Mouse (Mus musculus): ENCODE data around the gene Slc35b2.

Gene Slc35b2

DNA sequence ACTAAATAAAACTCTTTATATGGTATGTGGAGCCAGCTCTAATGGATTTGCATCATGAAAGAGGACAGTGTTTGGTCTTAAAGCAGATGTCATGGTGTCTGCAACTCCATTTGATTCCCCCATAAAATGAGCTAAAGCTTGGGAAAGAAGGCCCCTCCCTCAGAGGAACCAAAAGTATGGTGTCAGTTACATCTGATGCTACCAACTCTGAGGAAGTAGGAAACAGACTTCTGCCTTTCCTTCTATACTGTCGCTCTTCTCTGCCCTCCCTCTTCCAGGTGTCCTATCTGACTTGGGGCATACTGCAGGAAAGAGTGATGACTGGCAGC lies 2.3 kb downstream of the Slc35b2 start:
- no peak for DNase-seq

DNA sequence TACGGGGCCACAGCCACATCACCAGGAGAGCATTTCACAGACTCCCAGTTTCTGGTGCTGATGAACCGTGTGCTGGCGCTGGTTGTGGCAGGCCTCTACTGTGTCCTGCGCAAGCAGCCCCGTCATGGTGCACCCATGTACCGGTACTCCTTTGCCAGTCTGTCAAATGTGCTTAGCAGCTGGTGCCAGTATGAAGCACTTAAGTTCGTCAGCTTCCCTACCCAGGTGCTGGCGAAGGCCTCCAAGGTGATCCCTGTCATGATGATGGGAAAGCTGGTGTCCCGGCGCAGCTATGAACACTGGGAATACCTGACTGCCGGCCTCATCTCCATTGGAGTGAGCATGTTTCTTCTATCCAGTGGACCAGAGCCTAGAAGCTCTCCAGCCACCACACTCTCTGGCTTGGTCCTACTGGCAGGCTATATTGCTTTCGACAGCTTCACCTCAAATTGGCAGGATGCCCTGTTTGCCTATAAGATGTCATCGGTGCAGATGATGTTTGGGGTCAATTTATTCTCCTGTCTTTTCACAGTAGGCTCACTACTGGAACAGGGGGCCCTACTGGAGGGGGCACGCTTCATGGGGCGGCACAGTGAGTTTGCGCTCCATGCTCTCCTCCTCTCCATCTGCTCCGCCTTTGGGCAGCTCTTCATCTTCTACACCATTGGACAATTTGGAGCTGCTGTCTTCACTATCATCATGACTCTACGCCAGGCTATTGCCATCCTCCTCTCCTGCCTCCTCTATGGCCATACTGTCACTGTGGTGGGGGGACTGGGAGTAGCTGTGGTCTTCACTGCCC lies 2.9 kb downstream of the Slc35b2 start:
- DNase-seq = no peak

DNA sequence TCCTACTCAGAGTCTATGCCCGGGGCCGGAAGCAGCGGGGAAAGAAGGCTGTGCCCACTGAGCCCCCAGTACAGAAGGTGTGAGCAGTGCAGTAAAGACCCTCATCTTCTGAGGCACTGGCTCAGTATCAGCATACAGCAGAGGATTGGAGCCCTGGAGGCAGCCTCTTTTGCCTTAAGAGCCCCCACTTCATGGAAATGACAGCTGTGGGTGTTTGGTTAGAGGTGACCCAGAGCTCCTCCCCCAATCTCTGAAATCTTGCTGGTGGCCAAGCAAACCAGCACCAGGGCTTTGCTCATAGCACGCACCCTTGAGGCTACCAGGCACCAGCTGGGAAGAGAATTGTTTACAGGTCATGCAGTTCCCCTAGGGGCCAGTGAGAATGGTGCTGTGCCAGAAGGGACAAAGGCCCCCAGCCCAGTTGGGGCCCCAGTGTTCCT lies 3.5 kb downstream of the Slc35b2 start:
- DNase-seq = no peak

DNA sequence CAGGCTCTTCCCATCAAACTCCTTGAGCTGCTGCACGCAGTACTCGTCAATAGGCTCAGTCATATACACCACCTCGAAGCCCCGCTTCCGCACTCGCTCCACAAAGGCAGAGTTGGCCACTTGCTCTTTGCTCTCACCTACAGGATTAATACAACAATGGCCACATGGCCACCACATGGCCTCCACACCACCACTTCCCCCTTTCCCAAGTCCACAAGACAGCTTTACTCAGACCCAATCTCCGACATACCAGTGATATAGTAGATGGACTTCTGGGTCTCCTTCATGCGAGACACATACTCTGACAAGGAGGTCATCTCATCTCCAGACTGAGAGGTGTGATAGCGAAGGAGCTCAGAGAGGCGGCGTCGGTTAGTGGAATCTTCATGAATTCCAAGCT lies 5.3 kb downstream of the Slc35b2 start:
- no peak for DNase-seq

DNA sequence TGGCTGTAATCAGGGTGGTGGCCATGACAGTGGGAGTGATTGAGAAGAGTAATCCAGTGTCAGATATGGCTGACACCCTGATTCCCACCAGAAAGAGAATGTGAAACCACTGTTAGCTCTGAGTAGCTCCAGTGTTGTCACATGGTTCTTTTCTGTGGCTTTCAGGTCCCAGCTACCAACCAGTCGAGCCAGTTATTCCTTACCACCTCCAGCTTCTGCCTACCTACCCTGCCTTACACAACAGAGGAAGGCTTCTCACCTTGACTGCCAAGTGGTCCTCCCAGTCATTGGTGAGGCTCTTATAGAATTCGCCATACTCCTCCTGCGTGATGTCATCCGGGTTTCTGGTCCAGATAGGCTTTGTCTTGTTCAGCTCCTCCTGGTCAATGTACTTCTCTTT lies 6.3 kb downstream of the Slc35b2 start:
- DNase-seq = no peak

DNA sequence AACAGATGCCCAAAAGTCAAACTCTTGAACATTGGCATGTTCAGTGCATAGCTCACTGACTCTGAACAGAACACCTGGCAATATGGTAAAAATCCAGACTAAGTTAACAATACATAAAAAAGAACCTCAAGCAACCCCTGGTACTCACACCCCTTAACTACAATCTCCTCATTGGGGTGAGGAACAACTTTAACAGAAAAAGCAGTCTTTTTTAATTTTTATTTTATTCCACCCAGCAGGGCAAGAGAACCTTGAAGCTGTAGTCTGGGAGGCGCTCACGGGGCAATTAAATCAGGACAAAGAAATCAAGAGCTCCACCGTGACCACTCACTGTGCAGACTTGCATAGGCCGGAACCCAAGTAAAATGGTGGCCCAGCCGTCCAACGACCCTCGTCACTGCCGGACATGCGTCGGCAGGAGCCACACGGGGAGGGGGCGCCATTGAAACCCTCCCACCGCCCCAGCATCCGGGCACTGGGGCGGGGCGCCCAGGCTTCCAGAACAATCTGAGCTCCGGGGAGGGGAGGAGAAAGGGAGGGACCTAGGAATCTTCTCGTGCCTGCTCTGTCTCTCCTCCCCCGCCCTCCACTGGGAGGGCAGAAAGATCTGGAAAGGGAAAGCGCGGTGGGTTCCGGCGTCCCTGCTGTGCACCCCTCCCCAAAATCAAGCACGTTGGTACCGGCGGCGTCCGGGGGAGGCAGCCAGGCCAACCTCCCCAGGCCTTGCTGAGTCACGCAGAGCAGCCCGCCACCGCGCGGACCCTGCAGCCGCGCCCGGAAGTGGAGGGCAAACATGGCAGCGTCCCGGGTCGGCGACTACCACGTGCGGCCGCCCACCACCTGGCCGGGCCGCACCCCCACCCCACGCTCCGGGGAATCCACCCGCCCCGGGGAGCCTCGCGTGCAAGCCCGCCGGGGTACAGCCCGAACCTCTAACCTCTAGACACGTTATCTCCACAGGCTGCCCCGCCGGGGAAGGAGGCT lies 8.7 kb downstream of the Slc35b2 start:
- DNase-seq = peak in 1 of 2 experiments; percentile 76

DNA sequence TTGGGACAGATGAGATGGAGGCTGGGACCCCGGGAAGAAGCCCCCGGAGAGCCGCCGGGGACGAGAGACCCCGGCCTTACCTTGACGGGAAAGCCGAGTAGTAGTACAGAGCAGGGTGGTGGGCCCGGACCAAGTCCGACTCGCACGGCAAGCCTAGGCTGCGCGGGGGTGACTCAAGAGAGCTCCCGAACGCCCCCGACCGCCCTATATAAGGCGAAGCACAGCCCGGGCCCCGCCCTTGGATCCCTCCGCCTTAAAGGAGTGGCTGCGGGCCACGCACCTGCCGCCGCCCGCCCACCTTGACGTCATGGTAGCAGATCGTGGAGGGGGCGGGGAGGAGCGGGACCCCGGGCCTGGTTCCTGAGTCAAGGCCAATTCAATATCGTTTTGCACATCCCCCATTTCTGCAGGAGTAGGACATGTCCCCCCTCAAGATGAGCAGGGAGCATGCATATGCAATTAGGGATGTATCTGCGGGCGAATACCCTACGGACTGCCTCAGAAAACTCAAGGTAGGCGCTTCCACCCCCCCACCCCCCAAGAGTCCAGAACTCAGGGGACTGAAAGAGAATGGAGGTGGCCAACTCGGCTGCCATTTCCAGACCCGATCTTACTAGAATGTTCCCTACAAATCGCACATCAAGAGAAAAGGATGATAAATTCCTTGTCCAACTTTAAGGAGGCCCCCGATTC lies 9.6 kb downstream of the Slc35b2 start, which contains the start of gene Hsp90ab1:
Gene Hsp90ab1 (minus strand): TSS at position 185 of the 693 bp plus-strand sequence.
- peak; percentile 100 for DNase-seq

DNA sequence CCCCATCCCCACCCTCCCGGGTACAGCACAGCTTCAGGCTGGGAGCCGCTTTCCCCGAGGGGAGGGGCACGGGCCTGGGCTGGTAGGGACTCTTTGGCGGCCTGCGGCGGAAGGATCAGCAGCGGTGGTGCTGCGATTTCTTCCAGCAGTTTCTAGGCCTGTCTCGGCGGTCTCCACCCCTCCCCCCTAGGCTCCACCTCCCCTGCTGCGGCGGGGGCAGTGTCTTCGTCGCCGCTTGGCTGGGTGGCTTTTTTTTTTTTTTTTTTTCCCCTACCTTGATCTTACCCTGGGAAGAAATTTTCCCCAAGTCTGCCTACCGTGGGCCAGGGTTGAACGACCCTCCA lies 10.1 kb downstream of the Slc35b2 start:
- peak; percentile 92 for DNase-seq

DNA sequence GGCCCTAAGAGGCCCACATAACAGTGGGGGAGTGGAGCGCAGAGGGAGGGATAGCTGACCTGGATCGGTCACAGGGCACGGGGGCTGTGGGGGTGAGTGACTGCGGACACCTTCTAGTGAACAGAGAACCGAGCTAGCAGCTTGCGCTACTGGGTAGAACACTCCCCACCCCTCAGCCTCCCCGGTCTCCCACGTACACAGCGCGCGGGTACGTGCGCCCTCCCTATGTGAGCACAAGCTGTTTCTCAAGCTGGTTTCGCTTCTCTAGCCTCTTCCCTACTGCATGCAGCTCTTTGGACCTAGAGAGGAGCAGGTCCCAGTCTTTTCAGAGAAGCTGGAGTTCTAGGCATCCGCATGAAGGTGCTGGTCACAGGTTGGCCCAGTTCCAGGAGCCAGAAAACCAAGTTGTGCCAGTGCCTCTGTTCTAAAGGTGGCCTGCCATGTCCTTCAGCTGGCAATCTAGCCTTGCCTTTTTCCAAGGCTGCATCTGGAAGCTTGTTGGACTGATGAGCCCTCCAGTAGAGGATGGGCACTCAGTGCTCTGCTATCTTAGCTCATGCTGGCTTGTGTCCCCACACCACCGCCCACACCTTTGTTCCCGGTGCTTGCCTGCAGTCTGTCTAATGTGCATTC lies 10.6 kb downstream of the Slc35b2 start:
- DNase-seq = peak; percentile 72 to 73

DNA sequence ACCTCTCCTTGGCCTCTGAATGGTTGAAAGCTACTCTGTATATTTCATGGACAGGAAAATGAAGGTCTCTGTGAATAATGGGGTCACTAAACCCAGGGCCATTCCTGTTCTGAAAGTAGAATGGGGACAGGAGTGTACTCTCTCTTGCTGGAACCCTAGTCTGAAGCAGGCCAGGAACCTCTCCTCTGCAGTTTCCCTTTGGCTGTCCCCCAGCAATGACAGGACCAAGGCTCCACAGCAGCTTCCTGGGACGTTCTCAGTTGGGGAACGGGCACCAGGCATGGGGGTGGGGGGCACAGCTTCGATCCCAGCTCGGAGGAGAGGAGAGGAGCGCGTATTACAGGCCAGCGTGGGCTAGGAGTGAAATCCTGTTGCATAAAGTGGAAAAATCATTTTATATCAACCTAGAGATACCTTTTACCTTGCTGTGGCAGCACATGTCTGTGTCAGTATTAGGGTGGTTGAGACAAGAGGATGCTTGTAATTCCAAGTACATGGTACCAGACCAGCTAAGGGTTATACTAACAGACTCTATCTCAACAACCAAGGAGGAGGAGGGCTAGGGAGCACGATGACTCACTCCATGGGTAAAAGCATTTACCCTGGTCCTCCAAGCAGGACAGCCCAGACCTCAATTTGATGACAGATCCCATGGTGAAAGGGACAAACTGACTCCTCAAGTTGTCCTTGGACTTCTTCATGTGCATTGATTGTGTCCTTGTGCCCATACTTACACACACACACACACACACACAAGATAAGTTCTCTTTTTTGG lies 11.6 kb downstream of the Slc35b2 start:
- DNase-seq = no peak

DNA sequence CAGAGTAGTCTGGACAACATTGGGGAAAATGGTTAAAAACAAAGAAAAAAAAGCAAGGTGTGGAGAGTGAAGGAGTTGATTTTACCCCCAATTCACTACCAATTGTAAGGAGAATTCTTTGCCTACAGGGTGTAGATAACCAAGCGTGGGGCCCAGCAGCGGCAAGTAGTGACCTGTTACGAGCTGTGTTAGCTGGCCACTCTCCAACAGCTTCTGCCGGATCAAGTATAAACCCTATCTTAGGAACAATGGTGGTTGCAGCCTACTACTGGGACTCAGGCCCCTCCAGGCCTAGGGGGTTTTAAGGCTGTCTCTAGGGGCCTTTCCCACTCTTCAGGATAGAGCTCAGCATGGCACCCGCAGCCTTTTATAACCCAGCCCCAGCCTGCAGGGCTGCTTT lies 14.6 kb downstream of the Slc35b2 start:
- no peak for DNase-seq

DNA sequence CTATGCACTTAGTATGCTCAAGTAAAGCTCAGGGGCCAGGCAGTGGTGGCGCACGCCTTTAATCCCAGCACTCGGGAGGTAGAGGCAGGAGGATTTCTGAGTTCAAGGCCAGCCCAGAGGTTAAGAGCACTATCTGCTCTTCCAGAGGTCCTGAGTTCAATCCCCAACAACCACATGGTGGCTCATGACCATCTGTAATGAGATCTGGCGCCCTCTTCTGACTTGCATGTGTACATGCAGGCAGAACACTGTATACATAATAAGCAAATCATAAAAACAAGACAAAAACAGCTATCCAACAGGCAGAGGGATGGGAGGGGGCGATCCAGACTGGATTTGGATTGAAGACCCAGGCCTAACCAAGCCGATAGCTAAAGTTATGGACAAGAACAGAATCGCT lies 15.2 kb downstream of the Slc35b2 start:
- peak; percentile 48 to 51 for DNase-seq

DNA sequence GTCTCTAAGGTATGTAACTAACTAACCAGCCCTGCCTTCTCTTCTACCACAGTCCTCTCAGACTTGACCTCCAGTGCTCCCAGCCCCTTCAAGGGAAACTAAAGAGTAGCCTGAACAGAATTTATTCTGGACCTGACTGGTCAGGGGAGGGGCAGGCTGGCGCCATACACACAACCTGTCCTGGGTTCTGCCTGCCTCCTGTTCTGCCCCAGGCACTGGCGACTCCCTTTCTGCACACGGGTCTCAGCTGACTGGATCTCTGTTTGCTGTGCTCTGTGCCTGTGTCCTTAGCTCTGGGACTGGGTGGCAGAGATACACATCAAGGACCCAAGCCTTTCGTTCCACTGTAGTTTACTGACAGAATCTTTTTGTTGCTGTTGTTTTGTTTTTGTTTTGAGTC lies 15.9 kb downstream of the Slc35b2 start:
- no peak for DNase-seq

DNA sequence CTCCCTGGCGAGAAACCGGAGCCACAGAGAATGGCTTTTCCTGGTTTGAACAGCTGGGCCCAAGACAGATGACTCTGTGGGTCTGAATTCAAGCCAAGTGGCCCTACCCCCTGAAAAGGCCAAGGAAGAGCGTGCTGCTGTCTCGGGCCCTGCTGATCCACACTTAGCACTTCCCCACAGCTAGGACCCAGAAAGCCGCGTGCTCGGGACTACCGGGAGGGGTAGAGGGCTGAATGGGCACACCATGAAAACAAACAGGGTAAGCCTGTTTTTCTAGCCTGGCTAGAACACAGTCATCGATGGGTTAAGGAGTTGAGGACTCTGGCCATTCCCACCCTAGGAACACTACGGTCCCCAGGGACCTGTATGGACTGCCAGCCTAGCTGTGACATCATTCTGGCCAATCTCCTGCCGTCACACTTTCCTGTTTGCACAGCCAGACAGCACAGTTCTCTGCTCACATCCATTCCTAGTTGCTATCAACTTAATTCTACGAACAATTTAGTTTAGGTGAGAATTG lies 17.3 kb downstream of the Slc35b2 start:
- DNase-seq = no peak

DNA sequence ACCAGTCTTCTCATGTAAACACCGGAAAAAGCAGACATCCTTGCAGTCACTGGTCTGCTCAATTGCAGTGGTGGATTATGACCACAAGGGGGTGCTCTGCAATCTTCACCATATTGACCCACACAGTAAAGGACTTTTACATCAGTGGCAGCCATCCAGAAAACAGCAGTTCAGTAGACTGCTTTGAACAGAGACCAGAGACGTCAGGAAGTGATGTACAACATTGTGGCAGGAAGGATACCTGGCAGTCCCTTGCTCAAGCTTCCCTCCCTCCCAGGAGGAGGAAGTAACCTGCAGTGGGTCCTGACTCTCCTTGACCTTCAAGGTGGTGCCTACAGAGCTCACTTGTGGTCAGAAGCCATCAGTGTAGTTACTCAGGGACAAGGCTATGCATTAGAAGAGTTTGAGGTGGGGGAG lies 17.9 kb downstream of the Slc35b2 start:
- DNase-seq = peak; percentile 80 to 82

DNA sequence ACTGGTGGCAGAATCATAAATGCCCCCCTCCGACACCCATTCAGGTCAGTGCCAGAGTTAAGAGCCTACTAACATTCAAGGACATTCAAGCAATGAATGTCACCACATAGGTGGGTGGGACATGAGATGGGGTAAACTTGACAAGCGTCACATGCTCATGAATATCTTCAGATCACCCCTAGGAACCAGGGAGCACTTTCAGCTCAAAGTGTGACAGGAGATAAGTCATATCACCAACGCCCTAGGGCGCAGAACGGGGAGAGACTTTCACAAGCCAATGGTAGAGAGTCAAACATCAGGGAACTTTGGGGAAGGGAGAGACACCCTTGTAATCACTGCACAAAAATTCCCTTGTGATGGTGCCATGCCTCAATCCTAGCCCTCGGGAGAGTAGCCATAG lies 18.5 kb downstream of the Slc35b2 start:
- DNase-seq = no peak

DNA sequence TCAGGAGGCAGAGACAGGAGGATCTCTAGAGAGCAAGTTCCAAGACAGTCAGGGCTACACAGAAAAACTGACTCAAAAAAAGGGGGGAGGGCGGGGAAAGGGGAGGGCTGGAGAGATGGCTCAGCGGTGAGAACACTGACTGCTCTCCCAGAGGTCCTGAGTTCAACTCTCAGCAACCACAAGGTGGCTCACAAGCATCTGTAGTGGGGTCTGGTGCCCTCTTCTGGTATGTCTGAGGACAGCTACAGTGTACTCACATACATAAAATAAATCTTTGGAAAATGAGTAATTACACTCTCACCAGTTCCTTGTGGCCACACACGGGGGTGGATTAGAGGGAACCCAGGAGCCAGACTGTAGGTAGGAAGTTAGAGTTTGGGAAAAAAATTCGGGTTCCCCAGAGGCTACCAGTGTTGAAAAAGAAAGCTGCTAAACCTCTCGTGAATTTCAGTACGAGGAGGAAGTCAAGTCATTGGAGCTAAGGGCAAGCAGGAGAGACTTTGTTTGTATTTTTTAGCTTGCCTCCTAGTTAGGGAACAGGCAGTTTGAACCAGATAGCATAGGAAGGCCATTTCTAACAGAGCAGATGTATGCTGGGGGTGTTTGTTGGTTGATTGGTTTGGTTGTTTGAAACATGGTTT lies 19.2 kb downstream of the Slc35b2 start:
- peak; percentile 52 to 59 for DNase-seq

DNA sequence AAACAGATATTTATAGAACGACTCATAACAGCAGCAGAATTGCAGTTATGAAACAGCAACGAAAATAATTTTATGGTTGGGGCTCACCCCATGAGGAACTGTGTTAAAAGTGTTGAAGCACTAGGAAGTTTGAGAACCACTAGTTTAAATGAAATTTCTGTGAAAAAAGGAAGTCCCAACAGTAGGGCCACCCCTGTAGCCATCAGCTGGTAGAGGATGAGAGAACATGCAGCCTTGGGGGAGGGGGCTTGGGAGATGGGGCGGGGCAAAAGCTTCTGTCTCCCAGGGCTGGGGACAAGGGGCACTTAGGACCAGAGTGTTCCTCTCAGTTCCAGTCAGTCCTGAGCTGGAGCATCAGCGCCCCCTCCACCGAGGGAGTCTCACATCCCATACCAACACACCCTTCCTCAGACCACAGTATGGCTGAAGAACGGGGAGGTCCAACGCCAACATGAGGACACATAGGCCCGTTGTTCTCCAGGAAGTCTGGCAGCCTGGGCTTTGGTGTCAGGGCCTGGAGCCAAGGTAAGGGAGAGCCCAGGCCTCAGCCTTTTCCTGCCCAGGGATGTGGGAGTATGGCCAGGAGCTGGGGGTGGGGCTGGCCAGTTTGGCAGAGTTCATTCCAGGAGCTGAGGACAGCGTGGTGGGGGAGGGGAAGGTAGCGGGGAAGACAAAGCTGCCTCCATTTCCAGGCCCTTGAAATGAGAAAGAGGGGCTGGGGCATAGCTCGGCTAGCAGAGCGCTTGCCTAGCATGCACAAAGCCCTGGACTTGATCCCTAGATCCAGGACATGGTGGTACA lies 20.6 kb downstream of the Slc35b2 start:
- no peak for DNase-seq

DNA sequence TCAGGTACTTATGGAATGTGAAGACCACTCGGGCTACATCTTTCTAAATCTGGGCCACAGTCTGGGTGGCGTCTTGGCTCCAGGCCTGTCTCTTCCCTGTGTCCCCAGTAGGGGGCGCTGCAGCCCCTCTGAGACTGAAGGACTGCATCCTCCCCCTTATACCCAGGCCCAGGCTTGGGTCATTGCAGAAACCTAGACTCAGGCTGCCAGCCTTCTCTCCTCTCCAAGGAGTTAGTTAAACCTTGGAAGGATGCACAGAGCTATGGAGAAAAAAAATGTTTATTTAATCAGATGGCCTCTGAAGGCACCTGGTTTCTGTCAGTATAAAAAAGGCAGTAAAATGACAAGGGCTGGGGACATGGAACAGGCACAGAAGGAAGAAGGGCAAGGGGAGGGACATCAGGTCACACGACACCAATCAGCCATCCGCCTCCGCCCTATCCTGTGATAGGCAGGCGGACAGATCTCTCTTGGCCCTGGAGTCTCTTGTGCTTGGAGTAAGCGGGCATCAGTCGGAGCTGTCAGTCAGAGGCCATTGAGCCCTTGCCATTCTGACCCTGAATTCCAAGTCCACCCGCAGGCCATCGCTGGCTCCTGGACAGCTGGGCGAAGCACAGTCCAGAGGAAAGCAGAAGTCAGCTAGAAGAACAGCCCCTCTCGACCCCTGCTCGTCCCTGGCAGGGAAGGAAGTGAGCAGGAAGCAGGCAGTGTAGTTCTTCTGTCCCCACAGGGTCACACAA lies 21.4 kb downstream of the Slc35b2 start:
- peak; percentile 86 to 87 for DNase-seq
